Mouse (Mus musculus) urinary bladder, postnatal 25 days (tissue): Measurements from ENCODE around the gene Gprc5d.
A peak's percentile ranks its signal among the peaks of the same experiment; 100 is the strongest.

Experiments
- DNase-seq: peaks from one replicate; pipeline ENCODE4 v3.0.0; 2022; ENCODE audit warnings: low spot score

The Gprc5d gene

GRCm38 (mm10) chr6:135068221-135068620 lies 49.9 kb downstream of the Gprc5d start:
- no peak for DNase-seq

DNA sequence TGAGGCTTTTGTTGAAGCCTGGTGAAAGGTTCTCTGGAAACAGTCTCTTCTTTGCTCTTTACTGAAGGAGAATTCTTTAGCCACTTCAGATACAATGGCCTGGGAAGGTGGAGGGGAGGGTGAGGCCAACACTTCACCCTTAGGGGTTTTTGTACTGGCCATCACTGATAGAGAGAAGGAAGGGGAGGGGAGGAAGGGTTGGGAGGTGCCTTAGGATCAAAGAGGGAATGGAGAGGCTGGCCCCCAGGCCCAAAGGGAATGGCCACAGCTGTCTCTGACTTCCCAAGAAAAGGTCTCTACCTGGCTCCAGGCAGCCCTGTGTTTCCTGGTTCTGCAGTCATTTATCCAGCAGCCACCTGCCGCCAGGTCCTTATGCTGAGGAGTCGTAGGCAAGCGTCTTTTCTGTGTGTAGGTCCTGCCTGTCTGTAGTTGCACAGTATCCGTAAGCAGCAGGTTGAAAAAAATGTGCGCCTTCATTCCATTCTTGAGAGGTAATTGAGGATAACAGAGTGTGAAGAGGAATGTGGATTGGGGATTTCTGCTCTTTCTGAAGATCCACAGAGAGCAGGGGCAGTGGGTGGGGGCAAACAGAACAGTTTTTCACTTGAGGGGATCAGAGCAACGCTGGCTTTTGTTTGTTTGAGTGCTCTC lies 51.2 kb downstream of the Gprc5d start:
- DNase-seq: no peak

DNA sequence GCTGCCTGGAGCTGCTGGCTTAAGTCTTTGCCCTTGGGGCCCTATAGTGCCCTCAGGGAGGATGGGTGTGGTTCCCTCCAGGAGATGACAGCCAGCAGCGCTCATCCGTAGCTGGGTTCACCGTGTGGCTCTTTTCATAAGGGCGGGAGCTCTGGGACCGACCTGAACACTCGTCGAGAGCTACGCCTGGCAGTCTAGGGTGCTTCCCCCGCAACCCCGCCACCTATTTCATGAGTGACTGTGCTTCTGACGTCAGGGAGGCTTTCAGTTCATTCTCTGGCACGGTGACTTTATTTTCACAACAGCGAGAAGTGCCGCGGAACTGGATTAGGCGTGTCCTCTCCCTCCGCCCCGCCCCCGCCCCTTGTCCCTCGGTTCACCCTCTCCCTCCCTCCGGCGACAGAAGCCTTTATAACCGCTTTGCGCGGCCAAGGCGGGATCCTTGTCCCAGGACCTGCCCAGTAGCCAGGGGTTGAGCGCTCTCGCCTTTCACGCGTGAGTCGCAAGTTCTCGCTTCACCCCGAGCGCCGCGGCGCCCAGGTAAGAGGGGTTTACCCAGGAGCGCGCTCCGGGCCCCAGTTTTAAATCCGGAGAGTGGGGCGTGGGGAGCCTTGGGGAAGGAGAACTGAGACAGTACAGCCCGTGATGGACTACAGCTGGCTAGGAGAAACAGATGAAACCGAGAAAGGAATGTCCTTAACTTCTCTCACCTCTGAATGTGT lies 52.7 kb downstream of the Gprc5d start, which contains the start of gene Gprc5a:
Gprc5a (plus strand) TSS at position 416 of the 722 bp plus-strand sequence.
- peak; percentile 50 for DNase-seq

GRCm38 (mm10) chr6:135064621-135065020 lies 53.5 kb downstream of the Gprc5d start:
- no peak for DNase-seq

GRCm38 (mm10) chr6:135060728-135061127 lies 57.4 kb downstream of the Gprc5d start:
- no peak for DNase-seq
